Mouse (Mus musculus): ENCODE measurements around the gene Rere. TPM values are rescaled to one million over a fixed set of nuclear protein-coding genes. Genes with fewer than 3 reads are reported as not detected.
A peak's percentile ranks its signal among the peaks of the same experiment; 100 is the strongest.
"Not testable (repeated sequence)": the region's sequence is repeated elsewhere in the genome, so short reads cannot be mapped to it uniquely, and the experiment has no call there.

The Rere gene
- polyA plus RNA-seq, 1 experiment from 2014 or later: 39.0 TPM

GRCm38 (mm10) chr4:150258388-150258787, 23.1 kb upstream of the Rere start:
- peaks cover 40% of the 10 kb centered on the region for H3K4me1 ChIP-seq (replicated peaks)
- whole genome bisulfite sequencing: 60% methylated on average over 14 of the region's 14 CpGs
- no peaks in the 10 kb centered on the region for H3K9me3 ChIP-seq
- no peaks in the 10 kb centered on the region for H3K27me3 ChIP-seq
- peak overlapping the region; percentile 75 for H3K27ac ChIP-seq
- H3K4me3 ChIP-seq: no peak overlapping the region
- peak overlapping the region; percentile 35; the same call in 1 of the 2 replicates for H3K9ac ChIP-seq
- ATAC-seq (ENCODE audit: low FRiP score): no peak
- no peak overlapping the region for H3K4me2 ChIP-seq
- H3K36me3 ChIP-seq: no peaks in the 10 kb centered on the region

- no peak for ATAC-seq (ENCODE audit: low FRiP score)
- WGBS: 91% methylated on average over 7 of the region's 7 CpGs
- no peak overlapping the region for H3K4me2 ChIP-seq
- H3K27ac ChIP-seq: no peak overlapping the region
- no peaks in the 10 kb centered on the region for H3K27me3 ChIP-seq
- no peak overlapping the region for H3K4me3 ChIP-seq
- H3K36me3 ChIP-seq: no peaks in the 10 kb centered on the region
- no peak overlapping the region for H3K9ac ChIP-seq
- peaks cover 37% of the 10 kb centered on the region for H3K4me1 ChIP-seq (replicated peaks)
- H3K9me3 ChIP-seq: no peaks in the 10 kb centered on the region
Observed at GRCm38 (mm10) chr4:150259577-150259976, 21.9 kb upstream of the Rere start.

GRCm38 (mm10) chr4:150260111-150260510, 21.3 kb upstream of the Rere start:
- H3K27me3 ChIP-seq: no peaks in the 10 kb centered on the region
- H3K36me3 ChIP-seq: no peaks in the 10 kb centered on the region
- 33% methylated on average over 7 of the region's 7 CpGs for WGBS
- H3K27ac ChIP-seq: no peak overlapping the region
- ATAC-seq (ENCODE audit: low FRiP score): no peak
- no peak overlapping the region for H3K4me2 ChIP-seq
- no peaks in the 10 kb centered on the region for H3K9me3 ChIP-seq
- peaks cover 32% of the 10 kb centered on the region for H3K4me1 ChIP-seq (replicated peaks)
- no peak overlapping the region for H3K9ac ChIP-seq
- no peak overlapping the region for H3K4me3 ChIP-seq

GRCm38 (mm10) chr4:150260745-150261144, 20.7 kb upstream of the Rere start:
- H3K9ac ChIP-seq: no peak overlapping the region
- 29% methylated on average over 6 of the region's 6 CpGs for WGBS
- ATAC-seq (ENCODE audit: low FRiP score): no peak
- no peak overlapping the region for H3K27ac ChIP-seq
- no peak overlapping the region for H3K4me2 ChIP-seq
- H3K9me3 ChIP-seq: no peaks in the 10 kb centered on the region
- H3K36me3 ChIP-seq: no peaks in the 10 kb centered on the region
- H3K27me3 ChIP-seq: no peaks in the 10 kb centered on the region
- no peak overlapping the region for H3K4me3 ChIP-seq
- H3K4me1 ChIP-seq (replicated peaks): peaks cover 30% of the 10 kb centered on the region

- WGBS: 83% methylated on average over 8 of the region's 8 CpGs
Observed at GRCm38 (mm10) chr4:150262301-150262700, 19.1 kb upstream of the Rere start.

GRCm38 (mm10) chr4:150264903-150265302, 16.5 kb upstream of the Rere start:
- no peak for ATAC-seq (ENCODE audit: low FRiP score)
- 48% methylated on average over 7 of the region's 7 CpGs for WGBS
- no peaks in the 10 kb centered on the region for H3K9me3 ChIP-seq

More at GRCm38 (mm10) chr4:150262301-150262700, 19.1 kb upstream of the Rere start:
- Histone ChIP-seq H3K4me1 (replicated peaks) (peaks cover 38% of the 10 kb centered on the region), H3K27ac (no peak overlapping the region), H3K9me3 (no peaks in the 10 kb centered on the region), H3K4me3 (no peak overlapping the region), H3K4me2 (no peak overlapping the region), H3K9ac (no peak overlapping the region), H3K27me3 (no peaks in the 10 kb centered on the region), H3K36me3 (no peaks in the 10 kb centered on the region)
- no peak for ATAC-seq (ENCODE audit: low FRiP score)

GRCm38 (mm10) chr4:150265471-150265870, 16.0 kb upstream of the Rere start:
- WGBS: 67% methylated on average over 5 of the region's 5 CpGs
- Histone ChIP-seq H3K4me1 (replicated peaks) (peaks cover 18% of the 10 kb centered on the region), H3K4me2 (no peak overlapping the region), H3K4me3 (no peak overlapping the region), H3K36me3 (no peaks in the 10 kb centered on the region), H3K27ac (no peak overlapping the region), H3K27me3 (no peaks in the 10 kb centered on the region), H3K9me3 (no peaks in the 10 kb centered on the region), H3K9ac (no peak overlapping the region)
- ATAC-seq (ENCODE audit: low FRiP score): no peak

More at GRCm38 (mm10) chr4:150264903-150265302, 16.5 kb upstream of the Rere start:
- H3K4me3 ChIP-seq: no peak overlapping the region
- H3K27ac ChIP-seq: no peak overlapping the region
- no peak overlapping the region for H3K9ac ChIP-seq
- H3K27me3 ChIP-seq: no peaks in the 10 kb centered on the region
- no peak overlapping the region for H3K4me2 ChIP-seq
- H3K4me1 ChIP-seq (replicated peaks): peaks cover 24% of the 10 kb centered on the region
- H3K36me3 ChIP-seq: no peaks in the 10 kb centered on the region

- H3K36me3 ChIP-seq: no peaks in the 10 kb centered on the region
- no peaks in the 10 kb centered on the region for H3K27me3 ChIP-seq
- H3K27ac ChIP-seq: peak overlapping the region; percentile 62
- 54% methylated on average over 21 of the region's 21 CpGs for WGBS
- peak overlapping the region; percentile 15; the same call in 1 of the 2 replicates for H3K4me2 ChIP-seq
- H3K9ac ChIP-seq: no peak overlapping the region
- H3K4me1 ChIP-seq (replicated peaks): peaks cover 14% of the 10 kb centered on the region
- H3K4me3 ChIP-seq: no peak overlapping the region
- no peak for ATAC-seq (ENCODE audit: low FRiP score)
- H3K9me3 ChIP-seq: no peaks in the 10 kb centered on the region
Observed at GRCm38 (mm10) chr4:150266655-150267223, 14.7 kb upstream of the Rere start.

- no peak for ATAC-seq (ENCODE audit: low FRiP score)
- WGBS: 83% methylated on average over 33 of the region's 33 CpGs
- H3K27me3 ChIP-seq: no peaks in the 10 kb centered on the region
- H3K9me3 ChIP-seq: no peaks in the 10 kb centered on the region
- H3K9ac ChIP-seq: no peak overlapping the region
- peaks cover 33% of the 10 kb centered on the region for H3K4me1 ChIP-seq (replicated peaks)
- H3K27ac ChIP-seq: no peak overlapping the region
- H3K4me3 ChIP-seq: no peak overlapping the region
- H3K4me2 ChIP-seq: no peak overlapping the region
- H3K36me3 ChIP-seq: no peaks in the 10 kb centered on the region
Observed at GRCm38 (mm10) chr4:150268674-150269653, 12.5 kb upstream of the Rere start.

- peaks cover 33% of the 10 kb centered on the region for H3K4me1 ChIP-seq (replicated peaks)
- no peaks in the 10 kb centered on the region for H3K36me3 ChIP-seq
- H3K27ac ChIP-seq: no peak overlapping the region
- no peak overlapping the region for H3K4me2 ChIP-seq
- 61% methylated on average over 7 of the region's 7 CpGs for WGBS
- H3K9me3 ChIP-seq: no peaks in the 10 kb centered on the region
- no peak overlapping the region for H3K9ac ChIP-seq
- H3K27me3 ChIP-seq: no peaks in the 10 kb centered on the region
- H3K4me3 ChIP-seq: no peak overlapping the region
- no peak for ATAC-seq (ENCODE audit: low FRiP score)
Observed at GRCm38 (mm10) chr4:150269679-150270078, 11.8 kb upstream of the Rere start.

GRCm38 (mm10) chr4:150270718-150271117, 10.7 kb upstream of the Rere start:
- H3K9me3 ChIP-seq; H3K9ac ChIP-seq; H3K4me2 ChIP-seq; ATAC-seq (ENCODE audit: low FRiP score); H3K36me3 ChIP-seq; H3K27ac ChIP-seq; H3K27me3 ChIP-seq; H3K4me3 ChIP-seq: not testable (repeated sequence)
- H3K4me1 ChIP-seq (replicated peaks): peaks cover 33% of the 10 kb centered on the region
- WGBS: 69% methylated on average over 4 of the region's 4 CpGs

- H3K4me2 ChIP-seq: peak overlapping the region; percentile 37
- peak; percentile 66 for ATAC-seq (ENCODE audit: low FRiP score)
- H3K9ac ChIP-seq: peak overlapping the region; percentile 26; the same call in 1 of the 2 replicates
- 2% methylated on average over 9 of the region's 9 CpGs for WGBS
- H3K36me3 ChIP-seq: no peaks in the 10 kb centered on the region
- no peaks in the 10 kb centered on the region for H3K27me3 ChIP-seq
- no peaks in the 10 kb centered on the region for H3K9me3 ChIP-seq
- peak overlapping the region; percentile 80 for H3K27ac ChIP-seq
- H3K4me1 ChIP-seq (replicated peaks): peaks cover 23% of the 10 kb centered on the region
- H3K4me3 ChIP-seq: no peak overlapping the region
Observed at GRCm38 (mm10) chr4:150272725-150273124, 8.7 kb upstream of the Rere start.

Measured in hindbrain, embryonic 13.5 days (tissue).